Mouse (Mus musculus) cerebellum, adult (tissue): ENCODE data around the gene Dnajc19.

Source experiments
- ATAC-seq: cut with Nextera tagmentation; 2 replicates; pipeline ENCODE4 v1.9.2; 2017; ENCODE audit warnings: mild to moderate bottlenecking, moderate library complexity, mixed read lengths; ENCODE audit not compliant: insufficient number of reproducible peaks, low FRiP score, low TSS enrichment

Dnajc19 gene

GRCm38 (mm10) chr3:34033720-34034364 lies 47.3 kb downstream of the Dnajc19 start:
- no peak for ATAC-seq

GRCm38 (mm10) chr3:34030601-34031000 lies 50.5 kb downstream of the Dnajc19 start:
- no peak for ATAC-seq

GRCm38 (mm10) chr3:34028935-34029334 lies 52.2 kb downstream of the Dnajc19 start:
- no peak for ATAC-seq

GRCm38 (mm10) chr3:34021259-34021828 lies 59.8 kb downstream of the Dnajc19 start:
- no peak for ATAC-seq

- ATAC-seq, result no peak
Observed at GRCm38 (mm10) chr3:34020382-34021258, 60.5 kb downstream of the Dnajc19 start.

GRCm38 (mm10) chr3:34019540-34020381 lies 61.4 kb downstream of the Dnajc19 start, which contains the start of gene Fxr1:
TSS of gene Fxr1 (plus strand) at chr3:34019943.
- peak; percentile 90 for ATAC-seq

GRCm38 (mm10) chr3:34008191-34008590 lies 72.9 kb downstream of the Dnajc19 start:
- ATAC-seq, result no peak

- no peak for ATAC-seq
Observed at GRCm38 (mm10) chr3:34007611-34008010, 73.5 kb downstream of the Dnajc19 start.

GRCm38 (mm10) chr3:34006824-34007223 lies 74.3 kb downstream of the Dnajc19 start:
- no peak for ATAC-seq

- ATAC-seq, result no peak
Observed at GRCm38 (mm10) chr3:34006301-34006700, 74.8 kb downstream of the Dnajc19 start.
